Mouse (Mus musculus): ENCODE data around the gene Nr5a1. TPM values are rescaled to one million over a fixed set of nuclear protein-coding genes. Genes with fewer than 3 reads are reported as not detected.

Nr5a1 gene
- polyA plus RNA-seq, 1 experiment from 2014 or later = 0.05 TPM

- Histone ChIP-seq H3K27me3 (replicated peaks) (no peaks in the 10 kb centered on the region), H3K4me2 (no peak overlapping the region), H3K36me3 (no peaks in the 10 kb centered on the region), H3K4me1 (peaks cover 26% of the 10 kb centered on the region), H3K4me3 (replicated peaks) (no peak overlapping the region), H3K9me3 (replicated peaks) (no peaks in the 10 kb centered on the region), H3K9ac (replicated peaks) (no peak overlapping the region; the same call in 1 of the 2 replicates), H3K27ac (replicated peaks) (0 out of 2 replicates have a peak overlapping the region, but pooled peaks have one; percentile 45)
- ATAC-seq (ENCODE audit: low FRiP score) = peak; percentile 45
- WGBS = 47% methylated on average over 8 of the region's 8 CpGs
These were observed 67.1 kb downstream of the Nr5a1 start for GRCm38 (mm10) chr2:38647201-38647606.

GRCm38 (mm10) chr2:38645936-38646335 lies 68.4 kb downstream of the Nr5a1 start:
- ATAC-seq (ENCODE audit: low FRiP score) = no peak
- no peak overlapping the region for H3K4me2 ChIP-seq
- H3K9me3 ChIP-seq (replicated peaks) = no peaks in the 10 kb centered on the region
- no peak overlapping the region for H3K27ac ChIP-seq (replicated peaks)
- no peak overlapping the region for H3K9ac ChIP-seq (replicated peaks)
- H3K4me1 ChIP-seq = peaks cover 26% of the 10 kb centered on the region
- peaks cover 10% of the 10 kb centered on the region for H3K36me3 ChIP-seq
- no peak overlapping the region for H3K4me3 ChIP-seq (replicated peaks)
- H3K27me3 ChIP-seq (replicated peaks) = no peaks in the 10 kb centered on the region
- 0% methylated on average over 3 of the region's 3 CpGs for WGBS

DNA sequence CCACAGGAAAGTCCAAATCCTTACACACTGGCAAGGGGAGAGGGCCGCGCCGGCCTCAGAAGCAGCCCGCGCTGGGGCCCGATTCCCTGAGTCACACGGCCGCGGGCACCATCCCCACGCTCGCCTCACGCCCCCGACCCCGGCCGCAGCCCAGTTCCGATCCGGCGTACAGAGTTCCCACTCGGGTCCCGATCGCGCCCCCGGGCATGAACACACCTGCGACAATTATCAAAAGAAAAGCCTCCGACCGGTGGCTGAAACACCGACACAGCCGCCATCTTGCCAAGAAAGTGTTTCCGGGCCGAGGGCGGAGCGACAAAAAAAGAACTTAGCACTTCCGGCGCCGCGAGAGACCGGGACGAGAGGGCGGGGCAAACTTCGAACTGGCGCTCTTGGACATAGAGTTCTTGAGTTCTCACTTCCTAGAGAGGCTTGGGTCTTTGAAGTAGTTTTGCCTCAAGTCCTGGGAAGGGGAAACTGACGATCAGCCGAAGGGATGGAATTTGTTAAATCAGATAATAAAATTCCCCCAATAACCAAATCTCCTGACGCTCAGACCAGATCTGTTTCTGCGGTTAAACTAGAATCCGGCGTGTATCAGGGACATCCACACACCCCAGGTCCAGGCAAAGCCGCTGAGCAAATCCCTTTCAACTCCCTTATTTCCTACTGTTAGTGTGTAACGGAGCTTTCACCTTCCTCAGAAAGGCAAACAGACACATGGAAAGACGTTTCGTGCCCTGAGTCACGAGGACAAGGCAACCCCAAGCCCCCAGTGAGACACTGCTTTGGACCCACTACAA lies 70.5 kb downstream of the Nr5a1 start, which contains the start of gene Psmb7:
TSS of gene Psmb7 (minus strand) at position 463 of the 803 bp plus-strand sequence.
- peaks cover 29% of the 10 kb centered on the region for H3K36me3 ChIP-seq
- H3K9me3 ChIP-seq (replicated peaks) = no peaks in the 10 kb centered on the region
- peak within 1 kb of the TSS; percentile 82 for H3K27ac ChIP-seq (replicated peaks)
- H3K9ac ChIP-seq (replicated peaks) = peak within 1 kb of the TSS; percentile 82
- peak within 1 kb of the TSS; percentile 91 for H3K4me3 ChIP-seq (replicated peaks)
- 2% methylated on average over 52 of the region's 52 CpGs for WGBS
- peak; percentile 90 for ATAC-seq (ENCODE audit: low FRiP score)
- H3K4me2 ChIP-seq = peak within 1 kb of the TSS; percentile 93
- H3K4me1 ChIP-seq = peaks cover 26% of the 10 kb centered on the region
- H3K27me3 ChIP-seq (replicated peaks) = no peaks in the 10 kb centered on the region

Other genes starting within 250 kb of the Nr5a1 start
- gene Nek6, start 202.9 kb downstream of the Nr5a1 start, polyA plus RNA-seq (2015; fragmentation: Nextera tagmentation; extraction: Ambion mirVana) = 51.0 and 57.5 TPM in 2 replicates
- 283 and 284 TPM in 2 replicates for gene Psmb7, start 70.5 kb downstream of the Nr5a1 start, polyA plus RNA-seq (2015; fragmentation: Nextera tagmentation; extraction: Ambion mirVana)
- gene Nr6a1, start 213.1 kb upstream of the Nr5a1 start, polyA plus RNA-seq (2015; fragmentation: Nextera tagmentation; extraction: Ambion mirVana) = 2.3 TPM in 2 replicates
- 7.1 and 8.4 TPM in 2 replicates for gene Olfml2a, start 217.4 kb upstream of the Nr5a1 start, polyA plus RNA-seq (2015; fragmentation: Nextera tagmentation; extraction: Ambion mirVana)